Mouse (Mus musculus) embryo, embryonic 10.5 days (tissue): Measurements from ENCODE around the gene Lbx1.

Source experiments
- DNase-seq: peaks from one replicate; pipeline ENCODE4 v3.0.0-alpha.2; 2015; ENCODE audit warnings: low spot score

Gene Lbx1

DNA sequence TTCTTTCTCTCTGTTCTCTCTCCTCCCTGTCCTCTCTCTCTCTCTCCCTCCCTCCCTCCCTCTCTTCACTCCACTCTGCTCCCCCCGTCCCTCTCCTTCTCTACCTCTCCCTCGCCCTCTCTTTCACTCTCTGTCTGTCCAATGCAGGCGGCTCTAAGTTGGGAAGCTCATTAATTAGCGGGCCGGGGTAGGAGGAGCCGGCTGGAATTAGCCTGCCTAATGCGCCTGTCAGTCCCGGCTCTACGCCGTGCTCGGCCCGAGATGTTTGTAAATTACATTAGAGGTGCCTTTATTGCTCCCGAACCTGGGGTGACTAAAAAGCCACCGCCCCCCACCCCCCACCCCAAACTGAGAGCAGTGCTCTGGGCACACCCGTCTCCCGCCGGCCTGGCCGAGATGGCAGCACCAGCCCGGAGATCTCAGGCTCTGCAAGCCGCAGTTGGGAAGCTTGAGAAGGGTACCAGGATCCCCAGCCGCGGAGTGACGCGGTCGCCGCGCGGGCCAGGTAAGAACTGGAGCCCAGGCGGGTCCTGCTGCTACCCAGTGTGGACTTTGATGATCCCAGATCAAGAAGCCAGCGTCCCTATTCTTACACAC is at the start of gene Lbx1:
Gene Lbx1, minus strand, starts transcription at position 47 of the 597 bp plus-strand sequence.
- DNase-seq: peak; percentile 55

- DNase-seq: peak; percentile 82
Observed at GRCm38 (mm10) chr19:45283302-45283701, 47.7 kb upstream of the Lbx1 start.

GRCm38 (mm10) chr19:45276196-45276595 is 40.6 kb upstream of the Lbx1 start:
- no peak for DNase-seq

- no peak for DNase-seq
Observed at GRCm38 (mm10) chr19:45271986-45272385, 36.4 kb upstream of the Lbx1 start.

- DNase-seq: no peak
Observed at GRCm38 (mm10) chr19:45262995-45263394, 27.4 kb upstream of the Lbx1 start.

- DNase-seq: no peak
Observed at GRCm38 (mm10) chr19:45257414-45258326, 22.1 kb upstream of the Lbx1 start.

GRCm38 (mm10) chr19:45254806-45255205 is 19.2 kb upstream of the Lbx1 start:
- DNase-seq: no peak

DNA sequence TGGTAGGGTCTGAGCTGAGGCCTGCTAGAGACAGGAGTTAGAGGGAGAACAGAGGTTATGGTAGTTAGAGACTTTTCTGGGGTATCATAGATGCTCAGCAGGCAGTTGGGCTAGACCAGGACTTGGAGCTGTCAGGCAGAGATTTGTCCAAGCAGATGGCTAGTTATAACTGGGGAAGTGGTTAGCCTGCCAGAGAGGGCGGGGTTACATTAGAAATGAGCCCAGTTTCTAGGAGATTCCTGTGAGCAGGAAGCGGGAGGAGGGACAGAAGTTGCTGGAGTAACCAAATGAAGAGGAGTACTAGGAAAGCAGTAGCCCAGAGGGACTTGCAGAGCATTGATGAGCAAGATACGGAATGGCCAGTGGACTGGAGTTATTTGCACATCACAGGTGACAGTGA is 16.8 kb upstream of the Lbx1 start:
- no peak for DNase-seq

DNA sequence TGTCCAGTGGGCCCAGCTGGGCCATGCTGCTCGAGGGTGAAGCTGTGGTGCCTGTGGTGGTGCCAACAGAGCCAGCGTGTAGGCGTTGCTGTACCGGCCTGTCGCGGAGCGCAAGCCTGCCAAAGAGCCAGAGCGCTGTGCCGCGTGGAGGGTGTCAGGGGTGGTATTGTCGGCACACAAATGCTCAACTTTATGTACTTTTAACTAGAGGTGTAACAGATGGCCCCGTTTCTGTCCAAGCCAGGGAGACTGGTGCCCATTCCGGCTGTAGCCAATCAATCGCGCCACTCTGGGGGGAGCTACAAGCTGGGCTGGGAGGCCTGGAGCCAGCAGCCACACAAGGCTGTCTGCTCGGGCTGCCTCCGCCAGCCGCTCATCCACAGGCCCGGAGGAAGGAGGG is 13.1 kb upstream of the Lbx1 start:
- DNase-seq: no peak

- DNase-seq: peak; percentile 72
Observed at GRCm38 (mm10) chr19:45243918-45244700, 8.5 kb upstream of the Lbx1 start.

DNA sequence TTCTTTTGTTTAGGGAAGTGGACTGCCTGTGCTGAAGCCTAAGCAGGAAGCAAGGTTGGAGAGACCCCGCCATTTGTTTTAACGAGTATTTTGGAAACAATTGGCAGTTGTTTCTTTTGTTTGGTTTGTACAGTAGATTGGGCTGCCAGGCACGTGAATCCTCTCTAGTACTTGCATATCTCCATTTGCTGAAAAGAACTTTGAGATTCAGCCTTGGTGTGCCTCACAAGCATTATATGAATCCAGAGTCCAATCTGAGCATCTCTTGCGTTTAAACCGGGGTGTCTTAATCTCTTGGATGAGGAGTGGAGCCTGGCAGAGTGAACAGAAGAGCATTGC is 7.6 kb upstream of the Lbx1 start:
- no peak for DNase-seq

- DNase-seq: peak; percentile 62
Observed at GRCm38 (mm10) chr19:45242348-45243263, 7.0 kb upstream of the Lbx1 start.

DNA sequence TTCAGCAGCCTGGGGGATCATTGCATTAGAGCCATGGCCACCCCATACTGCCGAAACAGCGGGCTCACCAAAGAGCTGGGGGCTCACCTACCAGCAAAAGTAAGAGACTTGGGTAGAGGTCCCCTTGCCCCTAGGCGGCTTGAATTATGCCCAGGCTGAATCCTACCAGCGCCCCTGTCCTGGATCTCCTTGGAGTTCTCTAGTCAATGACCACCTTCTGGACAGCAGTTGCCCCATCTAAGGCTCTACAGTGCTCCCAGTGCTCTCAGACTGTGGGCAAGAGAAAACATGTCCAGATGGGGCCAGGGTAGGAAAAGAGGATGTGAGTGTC is 6.4 kb upstream of the Lbx1 start:
- DNase-seq: peak; percentile 28

DNA sequence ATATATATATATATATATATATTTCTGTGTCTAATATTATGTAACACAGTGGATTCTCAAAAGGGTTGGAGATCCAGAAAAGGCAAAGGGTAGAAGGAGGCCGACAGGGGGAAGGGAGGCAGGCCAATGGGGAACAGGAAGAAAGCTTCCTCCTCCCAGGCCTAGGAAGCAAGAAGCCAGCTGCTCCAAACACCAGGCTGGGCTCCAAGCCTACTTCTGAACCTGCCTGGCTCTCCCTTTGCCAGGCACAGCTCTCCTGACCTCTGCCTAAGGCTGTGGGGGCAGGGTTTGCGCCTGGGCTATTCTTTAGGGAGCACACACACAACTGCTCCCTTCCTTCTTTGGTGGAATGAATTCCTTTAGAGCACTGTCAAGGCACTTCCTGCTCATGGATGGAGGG is 4.4 kb upstream of the Lbx1 start:
- peak; percentile 10 for DNase-seq

DNA sequence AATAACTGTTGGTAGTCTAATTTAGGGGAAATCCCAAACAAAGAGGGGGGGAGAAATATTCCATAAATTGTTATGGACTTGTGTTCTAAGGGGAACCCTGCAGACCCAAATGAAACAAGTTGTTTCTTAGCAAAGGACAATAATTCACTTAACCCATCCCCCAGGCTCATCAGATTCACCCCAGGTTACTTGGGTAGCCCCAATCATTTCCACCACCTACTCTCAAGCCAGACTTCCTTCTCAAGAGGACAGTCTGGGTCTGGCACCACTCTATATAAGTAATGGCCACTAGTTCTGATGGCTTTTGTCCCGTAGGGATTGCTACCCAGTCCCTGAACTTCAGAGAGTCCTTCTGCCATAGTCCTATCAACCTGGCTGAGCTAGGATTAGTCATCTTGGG is 3.6 kb upstream of the Lbx1 start:
- DNase-seq: peak; percentile 22

DNA sequence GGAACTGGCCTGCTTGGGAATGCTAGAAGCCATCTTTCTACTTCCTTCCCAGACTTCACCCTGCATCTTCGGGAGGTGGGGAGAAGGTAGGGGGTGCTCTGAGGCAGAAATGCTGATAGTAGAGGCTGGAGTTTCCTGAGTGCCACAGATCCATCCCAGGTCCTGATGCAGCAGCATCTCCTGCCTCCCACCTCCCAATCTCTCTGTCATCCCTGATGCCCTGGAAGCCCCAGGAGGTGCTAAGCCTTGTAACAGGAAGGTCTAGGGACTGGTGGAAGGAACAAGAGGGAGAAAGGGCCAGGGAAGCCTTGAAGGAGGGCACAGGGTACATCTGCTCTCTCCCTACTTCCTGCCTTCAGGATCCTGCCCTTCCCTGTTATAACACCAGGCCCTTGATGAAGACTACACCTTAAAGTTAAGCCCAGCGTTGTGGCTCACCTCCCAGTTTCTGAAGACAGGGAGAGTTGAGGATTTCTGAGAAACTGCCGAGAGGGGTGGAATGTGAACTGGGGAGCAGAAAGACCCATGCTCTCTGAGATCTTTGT is 2.1 kb upstream of the Lbx1 start:
- DNase-seq: peak; percentile 19

DNA sequence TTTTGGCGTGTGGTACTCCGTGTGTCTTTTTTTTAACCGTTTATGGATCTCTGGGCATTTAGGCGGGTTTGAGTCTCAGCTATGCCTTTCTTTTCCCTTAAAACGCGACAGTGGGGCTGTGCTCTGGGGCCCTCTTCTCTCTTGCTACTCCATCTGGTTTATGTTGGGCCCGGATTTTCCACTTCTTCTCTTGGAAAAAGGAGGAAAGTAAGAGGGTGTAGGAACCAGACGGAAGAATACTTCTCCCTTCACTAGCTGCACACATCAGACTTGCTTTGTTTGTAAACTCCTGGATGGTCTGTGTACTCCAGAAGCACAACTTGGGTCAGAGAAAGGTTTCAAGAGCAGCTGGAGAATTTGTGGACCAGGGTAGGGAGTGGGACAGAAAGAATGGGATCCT is 1.5 kb upstream of the Lbx1 start:
- DNase-seq: peak; percentile 36

DNA sequence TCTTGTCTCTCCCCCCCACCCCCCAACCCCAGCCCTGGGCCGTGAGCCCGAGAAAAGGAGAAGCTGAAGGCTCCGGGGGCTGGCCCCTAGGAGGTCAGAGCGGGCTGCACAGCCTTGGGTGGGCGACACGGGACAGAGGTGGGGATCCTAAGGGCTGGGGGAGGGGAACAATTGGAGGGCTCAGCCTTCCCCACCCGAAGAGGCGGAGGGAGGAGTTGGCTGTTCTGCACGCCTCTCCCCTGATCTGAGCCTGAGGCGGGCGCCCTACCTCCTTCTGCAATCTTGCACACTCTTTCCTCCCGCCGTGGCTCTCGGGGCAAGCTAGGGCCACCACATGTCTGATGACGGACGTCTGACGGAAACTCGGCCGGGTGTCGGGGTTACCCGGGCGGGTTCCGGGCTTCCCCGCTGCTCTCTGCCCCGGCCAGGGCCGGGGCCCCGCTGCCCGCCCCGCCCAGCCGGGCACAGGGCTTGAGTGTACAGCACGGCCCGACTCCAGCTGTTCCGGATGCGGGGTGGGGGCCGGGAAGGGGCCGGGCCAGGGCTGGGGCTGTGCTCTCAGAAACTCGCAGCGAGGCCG is 841 bp upstream of the Lbx1 start:
- peak; percentile 68 for DNase-seq

DNA sequence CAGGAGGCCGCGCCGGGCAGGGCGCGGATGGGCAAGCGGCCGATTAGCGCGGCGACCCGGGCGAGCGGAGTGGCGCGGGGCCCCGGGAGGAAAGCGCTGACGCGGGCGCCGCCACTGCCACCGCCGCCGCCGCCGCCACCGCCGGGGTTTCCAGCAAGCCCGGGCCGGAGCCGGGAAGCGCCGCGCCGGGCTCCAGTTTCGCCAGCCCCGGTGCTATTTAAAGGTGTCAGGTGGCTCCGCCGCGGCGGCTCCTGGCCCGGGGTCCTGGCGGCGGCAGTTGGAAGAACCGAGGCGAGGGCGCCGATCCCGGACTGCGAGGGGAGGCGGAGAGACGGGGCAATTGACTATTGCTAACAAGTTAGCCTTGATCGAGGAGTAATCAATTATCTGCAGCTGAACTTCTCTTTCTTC is 276 bp downstream of the Lbx1 start:
- peak; percentile 57 for DNase-seq

GRCm38 (mm10) chr19:45234771-45235231 is 811 bp downstream of the Lbx1 start:
- DNase-seq: peak; percentile 56

DNA sequence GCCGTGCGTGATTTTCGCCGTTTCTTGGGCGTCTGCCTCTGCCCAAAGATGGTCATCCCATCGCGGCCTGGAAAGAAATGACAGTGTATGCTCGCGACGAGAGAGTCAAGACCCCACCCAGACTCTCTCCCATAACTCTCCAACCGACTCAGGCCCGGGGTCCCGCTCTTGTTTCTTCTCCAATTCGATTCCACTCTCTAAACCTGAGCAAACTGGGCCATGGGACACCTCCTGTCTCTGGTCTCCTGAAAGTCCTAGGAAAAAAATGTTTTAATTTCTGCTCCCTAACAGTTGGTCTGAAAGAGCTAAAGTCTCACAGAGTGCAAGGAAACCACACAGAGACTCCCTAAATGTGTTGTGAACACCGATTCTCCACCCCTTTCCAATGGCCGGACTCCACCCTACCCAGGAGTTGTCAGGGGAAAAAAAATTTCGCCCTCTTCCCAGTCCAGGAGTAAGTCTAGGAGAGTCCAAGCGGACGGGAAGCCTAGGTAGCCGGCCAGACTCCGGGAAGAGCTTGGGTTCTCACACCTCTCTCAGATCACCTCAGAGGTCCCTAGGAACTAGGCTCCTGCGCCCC is 1.3 kb downstream of the Lbx1 start:
- peak; percentile 60 for DNase-seq
